Mouse (Mus musculus) brain, embryonic 14.5 days (tissue): ENCODE results near the gene Bub1b.

Experiments
- CTCF ChIP-seq: fragments of 200-500 bp; IDR thresholded peaks from 2 replicates; pipeline ENCODE4 v1.5.1; 2012; ENCODE audit warnings: inconsistent platforms, mild to moderate bottlenecking, moderate library complexity, borderline replicate concordance; ENCODE audit not compliant: insufficient read depth, insufficient read length; ENCODE audit errors: extremely low read depth
- POLR2A ChIP-seq: fragments of 200-500 bp; IDR thresholded peaks from 2 replicates; pipeline ENCODE4 v1.6.1; 2012; ENCODE audit warnings: mild to moderate bottlenecking, inconsistent platforms, borderline replicate concordance; ENCODE audit not compliant: poor library complexity, insufficient read depth, insufficient read length, severe bottlenecking; ENCODE audit errors: extremely low read depth

GRCm38 (mm10) chr2:118662902-118663803, 65.1 kb downstream of the Bub1b start, which contains the start of gene Pak6:
- TF ChIP-seq CTCF (no peak), POLR2A (no peak)
